Mouse (Mus musculus): ENCODE measurements around the gene Tmem136. TPM values are rescaled to one million over a fixed set of nuclear protein-coding genes. Genes with fewer than 3 reads are reported as not detected.
A peak's percentile ranks its signal among the peaks of the same experiment; 100 is the strongest.

The Tmem136 gene
- total RNA-seq, 1 experiment, result 5.1 TPM

DNA sequence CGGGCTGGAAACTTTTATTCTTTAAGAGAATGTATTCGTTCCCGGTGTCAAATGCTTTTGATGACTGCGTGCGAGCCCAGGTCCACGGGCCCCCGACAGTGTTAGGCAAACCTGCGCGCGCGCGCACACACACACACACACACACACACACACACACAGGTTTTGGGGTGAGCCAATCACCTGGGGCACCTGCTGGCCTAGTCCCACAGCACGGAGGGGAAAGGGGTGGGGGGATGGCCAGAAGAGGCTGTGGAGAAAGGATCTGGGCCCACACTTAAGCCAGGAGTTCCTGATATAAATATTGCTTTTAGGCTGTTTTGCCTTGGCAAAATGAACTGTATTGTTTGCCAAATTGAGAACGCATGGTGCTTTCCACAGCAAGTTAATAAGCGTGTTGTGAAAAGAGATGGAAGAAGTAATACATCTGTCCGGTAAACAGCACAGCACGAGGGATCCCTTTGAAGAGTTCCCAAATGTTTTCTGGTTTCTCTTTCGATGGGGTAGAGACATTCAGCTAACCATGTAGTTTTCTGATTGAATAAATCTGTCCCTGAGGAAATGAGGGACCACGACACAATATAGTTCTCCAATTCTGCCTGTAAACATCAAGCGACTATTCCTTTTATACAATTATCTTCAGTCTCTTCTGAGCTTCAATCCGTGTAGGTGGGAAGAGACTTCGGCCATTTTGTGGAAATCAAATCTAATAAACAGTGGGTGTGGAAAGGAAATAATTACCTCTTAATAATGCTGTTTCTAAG, 9.8 kb downstream of the Tmem136 start:
- TF ChIP-seq ZNF384 (IDR thresholded peaks at IDR 0.05; ENCODE audit: low read depth, low read length) (no peak), HCFC1 (IDR thresholded peaks at IDR 0.05; ENCODE audit: borderline replicate concordance, insufficient read depth, low read length) (no peak)
- no peak for DNase-seq (ENCODE audit: low read depth, low spot score)
- Histone ChIP-seq H3K4me1 (ENCODE audit: control insufficient read depth in 2 of 2, insufficient read depth in 2 of 2, low read length in 2 of 2, poor library complexity in 1 of 2) (peaks cover 2 to 7% of the 10 kb centered on the region in 2 experiments), H3K9ac (ENCODE audit: insufficient read depth, low read depth, low read length, poor library complexity, severe bottlenecking) (peak overlapping the region; percentile 83), H3K36me3 (ENCODE audit: control insufficient read depth, insufficient read depth, low read length, poor library complexity, severe bottlenecking) (peaks cover 5% of the 10 kb centered on the region; the same call in 1 of the 2 replicates), H3K9me3 (ENCODE audit: control insufficient read depth, insufficient read depth, low read depth, low read length) (no peaks in the 10 kb centered on the region), H3K4me3 (ENCODE audit: insufficient read depth in 1 of 2, low read depth in 1 of 2, low read length in 2 of 2, poor library complexity in 1 of 2, severe bottlenecking in 1 of 2) (peak overlapping the region; percentile 90 to 97), H3K27ac (ENCODE audit: insufficient read depth, low read depth, low read length, poor library complexity, severe bottlenecking) (no peak overlapping the region)
- in situ Hi-C loops (cut with MboI; ENCODE audit: low sequenced_read_pairs in 2 of 2, unreplicated experiment in 2 of 2), result no loop called here

DNA sequence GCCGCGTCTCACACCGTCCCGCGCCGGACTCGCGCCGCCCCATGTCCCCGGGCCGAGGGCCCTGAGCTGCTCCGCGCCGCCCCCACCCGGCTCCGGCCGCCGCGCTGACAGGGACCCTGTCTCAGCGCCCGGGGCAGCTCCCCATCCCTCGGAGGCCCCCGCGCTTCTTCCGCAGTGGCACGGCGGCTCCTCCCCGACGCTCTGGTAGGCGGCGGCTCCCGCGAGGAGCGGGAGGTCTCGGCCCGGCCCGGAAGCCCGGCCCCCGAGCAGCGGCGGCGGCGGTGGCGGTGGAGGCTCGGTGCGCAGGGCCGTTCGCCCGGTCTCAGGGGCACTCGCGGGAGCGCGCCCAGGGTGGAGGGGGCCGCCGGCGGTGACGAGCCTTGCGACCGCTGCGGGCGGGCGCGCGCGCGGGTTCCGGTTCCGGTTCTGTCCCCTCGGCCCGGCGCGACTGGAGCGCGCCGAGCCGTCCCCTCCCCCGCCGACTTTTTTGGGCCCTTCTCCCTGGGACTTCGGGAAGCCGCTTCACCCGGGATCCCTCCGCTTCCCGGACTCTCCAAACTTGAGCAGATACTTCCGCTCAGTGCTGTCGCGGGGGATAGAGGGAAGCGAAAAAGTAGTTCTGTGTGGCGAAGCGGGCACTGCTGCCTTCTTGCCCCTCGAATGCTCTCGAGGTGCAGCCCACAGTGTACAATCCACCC, 10.6 kb downstream of the Tmem136 start:
- H3K4me1 ChIP-seq (ENCODE audit: control insufficient read depth in 2 of 2, insufficient read depth in 2 of 2, low read length in 2 of 2, poor library complexity in 1 of 2), result peaks cover 3 to 7% of the 10 kb centered on the region in 2 experiments
- no peaks in the 10 kb centered on the region; the same call in 1 of the 2 replicates for H3K36me3 ChIP-seq (ENCODE audit: control insufficient read depth, insufficient read depth, low read length, poor library complexity, severe bottlenecking)
- H3K9me3 ChIP-seq (ENCODE audit: control insufficient read depth, insufficient read depth, low read depth, low read length), result no peaks in the 10 kb centered on the region
- in situ Hi-C loops (cut with MboI; ENCODE audit: low sequenced_read_pairs in 2 of 2, unreplicated experiment in 2 of 2), result no loop called here
- H3K4me3 ChIP-seq (ENCODE audit: insufficient read depth in 1 of 2, low read depth in 1 of 2, low read length in 2 of 2, poor library complexity in 1 of 2, severe bottlenecking in 1 of 2), result peak overlapping the region; percentile 90 to 97
- peak overlapping the region; percentile 83 for H3K9ac ChIP-seq (ENCODE audit: insufficient read depth, low read depth, low read length, poor library complexity, severe bottlenecking)
- TF ChIP-seq ZC3H11A (IDR thresholded peaks at IDR 0.05; ENCODE audit: borderline replicate concordance, low read depth, low read length) (no peak), ZNF384 (IDR thresholded peaks at IDR 0.05; ENCODE audit: low read depth, low read length) (no peak), CHD2 (IDR thresholded peaks at IDR 0.05; ENCODE audit: low read depth, low read length) (peak; percentile 84), HCFC1 (IDR thresholded peaks at IDR 0.05; ENCODE audit: borderline replicate concordance, insufficient read depth, low read length) (peak; percentile 65; the same call in 1 of the 2 replicates), MAFK (IDR thresholded peaks at IDR 0.05; ENCODE audit: insufficient read depth, low read depth, low read length) (no peak)
- H3K27ac ChIP-seq (ENCODE audit: insufficient read depth, low read depth, low read length, poor library complexity, severe bottlenecking), result peak overlapping the region; percentile 69
- DNase-seq (ENCODE audit: low read depth, low spot score), result peak; percentile 86

DNA sequence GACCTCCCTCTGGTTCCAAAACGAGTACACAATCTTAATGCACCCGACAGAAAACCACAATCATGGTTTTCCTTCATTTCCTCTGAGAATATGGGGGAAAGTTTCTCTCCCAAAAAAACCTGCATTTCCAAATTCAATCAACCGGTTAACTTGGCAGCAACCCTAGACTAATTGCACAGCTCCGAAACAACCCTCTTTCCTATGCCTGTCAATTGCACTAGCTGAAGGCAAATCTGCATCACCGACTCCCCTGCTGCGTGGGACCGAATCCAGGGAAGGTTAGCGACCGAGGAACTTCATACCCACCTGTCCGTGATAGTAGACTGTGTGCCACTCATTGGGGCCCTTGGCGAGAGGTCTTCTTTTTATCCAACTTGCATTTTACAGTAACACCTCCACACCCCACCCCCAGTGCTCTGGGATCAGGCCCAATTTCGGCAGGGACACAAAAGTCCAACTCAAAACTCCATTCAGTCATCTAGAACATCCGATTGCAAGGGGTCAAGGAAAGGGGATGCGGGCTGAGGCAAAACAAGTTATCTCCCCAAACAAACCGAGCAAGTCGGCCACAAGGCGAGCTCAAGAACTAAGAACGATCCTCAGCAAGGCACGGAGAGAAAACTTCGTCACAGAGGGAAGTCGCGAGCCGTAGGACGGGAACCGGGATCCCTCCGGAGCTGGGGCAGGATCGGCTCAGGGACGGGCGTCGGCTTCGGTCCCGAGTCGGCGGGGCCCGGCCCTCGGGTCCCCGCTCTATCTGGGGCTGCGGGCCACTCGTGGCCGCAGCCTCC, 11.3 kb downstream of the Tmem136 start:
- Histone ChIP-seq H3K27ac (ENCODE audit: insufficient read depth, low read depth, low read length, poor library complexity, severe bottlenecking) (peak overlapping the region; percentile 69), H3K9me3 (ENCODE audit: control insufficient read depth, insufficient read depth, low read depth, low read length) (no peaks in the 10 kb centered on the region), H3K4me3 (ENCODE audit: insufficient read depth in 1 of 2, low read depth in 1 of 2, low read length in 2 of 2, poor library complexity in 1 of 2, severe bottlenecking in 1 of 2) (peak overlapping the region; percentile 90 to 97), H3K36me3 (ENCODE audit: control insufficient read depth, insufficient read depth, low read length, poor library complexity, severe bottlenecking) (no peaks in the 10 kb centered on the region; the same call in 1 of the 2 replicates), H3K4me1 (ENCODE audit: control insufficient read depth in 2 of 2, insufficient read depth in 2 of 2, low read length in 2 of 2, poor library complexity in 1 of 2) (peaks cover 3 to 7% of the 10 kb centered on the region in 2 experiments), H3K9ac (ENCODE audit: insufficient read depth, low read depth, low read length, poor library complexity, severe bottlenecking) (peak overlapping the region; percentile 83)
- in situ Hi-C loops (cut with MboI; ENCODE audit: low sequenced_read_pairs in 2 of 2, unreplicated experiment in 2 of 2), result no loop called here
- no peak for DNase-seq (ENCODE audit: low read depth, low spot score)
- TF ChIP-seq ZNF384 (IDR thresholded peaks at IDR 0.05; ENCODE audit: low read depth, low read length) (no peak), HCFC1 (IDR thresholded peaks at IDR 0.05; ENCODE audit: borderline replicate concordance, insufficient read depth, low read length) (no peak), ZC3H11A (IDR thresholded peaks at IDR 0.05; ENCODE audit: borderline replicate concordance, low read depth, low read length) (no peak), MAFK (IDR thresholded peaks at IDR 0.05; ENCODE audit: insufficient read depth, low read depth, low read length) (no peak)

DNA sequence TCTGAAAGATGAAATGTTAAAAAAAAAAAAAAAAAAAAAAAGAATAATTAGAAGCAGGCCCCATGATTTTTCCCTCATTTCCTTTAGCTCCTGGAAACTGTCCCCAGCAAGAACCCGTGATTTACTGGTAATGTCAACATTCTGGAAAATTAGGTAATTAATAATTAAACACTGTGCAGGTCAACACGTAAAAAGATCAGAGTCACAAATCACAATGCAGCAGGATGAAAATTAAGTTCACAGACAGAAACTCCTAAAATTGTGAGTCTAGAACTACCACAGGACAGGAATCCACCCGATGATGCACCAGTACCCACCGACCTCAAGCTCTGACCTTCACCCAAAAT, 11.9 kb downstream of the Tmem136 start:
- no peak for TF ChIP-seq HCFC1 (IDR thresholded peaks at IDR 0.05; ENCODE audit: borderline replicate concordance, insufficient read depth, low read length)
- TF ChIP-seq ZC3H11A (IDR thresholded peaks at IDR 0.05; ENCODE audit: borderline replicate concordance, low read depth, low read length), result no peak
- TF ChIP-seq ZNF384 (IDR thresholded peaks at IDR 0.05; ENCODE audit: low read depth, low read length), result no peak
- TF ChIP-seq MAFK (IDR thresholded peaks at IDR 0.05; ENCODE audit: insufficient read depth, low read depth, low read length), result no peak
- TF ChIP-seq CHD2 (IDR thresholded peaks at IDR 0.05; ENCODE audit: low read depth, low read length), result no peak
- H3K9me3 ChIP-seq (ENCODE audit: control insufficient read depth, insufficient read depth, low read depth, low read length), result no peaks in the 10 kb centered on the region
- no peaks in the 10 kb centered on the region; the same call in 1 of the 2 replicates for H3K36me3 ChIP-seq (ENCODE audit: control insufficient read depth, insufficient read depth, low read length, poor library complexity, severe bottlenecking)
- no peak overlapping the region for H3K9ac ChIP-seq (ENCODE audit: insufficient read depth, low read depth, low read length, poor library complexity, severe bottlenecking)
- H3K27ac ChIP-seq (ENCODE audit: insufficient read depth, low read depth, low read length, poor library complexity, severe bottlenecking), result no peak overlapping the region; the same call in 1 of the 2 replicates
- peaks cover 3 to 7% of the 10 kb centered on the region in 2 experiments for H3K4me1 ChIP-seq (ENCODE audit: control insufficient read depth in 2 of 2, insufficient read depth in 2 of 2, low read length in 2 of 2, poor library complexity in 1 of 2)
- in situ Hi-C loops (cut with MboI; ENCODE audit: low sequenced_read_pairs in 2 of 2, unreplicated experiment in 2 of 2), result no loop called here
- peak overlapping the region; percentile 90 to 97 for H3K4me3 ChIP-seq (ENCODE audit: insufficient read depth in 1 of 2, low read depth in 1 of 2, low read length in 2 of 2, poor library complexity in 1 of 2, severe bottlenecking in 1 of 2)
- DNase-seq (ENCODE audit: low read depth, low spot score), result no peak

Measured in ES-E14 (cell line).